Mouse (Mus musculus) kidney, postnatal 14 days (tissue): ENCODE results near the gene Rexo4.

Experiments used
- DNase-seq: peaks from one replicate; pipeline ENCODE4 v3.0.0; 2022; ENCODE audit warnings: mixed read lengths

Rexo4 gene

GRCm38 (mm10) chr2:26941539-26941938 lies 22.6 kb downstream of the Rexo4 start:
- no peak for DNase-seq

GRCm38 (mm10) chr2:26936425-26936824 lies 27.8 kb downstream of the Rexo4 start:
- no peak for DNase-seq

DNA sequence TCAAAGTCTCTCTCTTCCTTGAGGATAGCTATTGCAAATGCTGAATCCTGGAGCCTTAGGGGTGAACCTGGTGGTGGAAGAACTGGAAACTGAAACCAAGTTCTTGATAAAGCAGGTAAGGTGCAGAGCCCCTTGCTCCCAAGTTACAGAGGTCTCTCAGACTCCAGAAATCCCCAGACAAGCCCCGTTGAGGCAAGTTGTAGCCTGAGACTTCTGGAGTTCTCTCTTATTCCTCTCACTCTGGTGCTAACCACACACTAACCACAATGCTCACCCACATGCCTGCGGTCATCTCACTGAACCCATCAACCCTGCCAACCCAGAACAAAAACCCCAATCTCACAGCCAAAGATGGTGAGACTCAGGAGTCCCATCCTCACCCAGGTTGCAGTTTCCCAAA lies 28.9 kb downstream of the Rexo4 start:
- DNase-seq: no peak

DNA sequence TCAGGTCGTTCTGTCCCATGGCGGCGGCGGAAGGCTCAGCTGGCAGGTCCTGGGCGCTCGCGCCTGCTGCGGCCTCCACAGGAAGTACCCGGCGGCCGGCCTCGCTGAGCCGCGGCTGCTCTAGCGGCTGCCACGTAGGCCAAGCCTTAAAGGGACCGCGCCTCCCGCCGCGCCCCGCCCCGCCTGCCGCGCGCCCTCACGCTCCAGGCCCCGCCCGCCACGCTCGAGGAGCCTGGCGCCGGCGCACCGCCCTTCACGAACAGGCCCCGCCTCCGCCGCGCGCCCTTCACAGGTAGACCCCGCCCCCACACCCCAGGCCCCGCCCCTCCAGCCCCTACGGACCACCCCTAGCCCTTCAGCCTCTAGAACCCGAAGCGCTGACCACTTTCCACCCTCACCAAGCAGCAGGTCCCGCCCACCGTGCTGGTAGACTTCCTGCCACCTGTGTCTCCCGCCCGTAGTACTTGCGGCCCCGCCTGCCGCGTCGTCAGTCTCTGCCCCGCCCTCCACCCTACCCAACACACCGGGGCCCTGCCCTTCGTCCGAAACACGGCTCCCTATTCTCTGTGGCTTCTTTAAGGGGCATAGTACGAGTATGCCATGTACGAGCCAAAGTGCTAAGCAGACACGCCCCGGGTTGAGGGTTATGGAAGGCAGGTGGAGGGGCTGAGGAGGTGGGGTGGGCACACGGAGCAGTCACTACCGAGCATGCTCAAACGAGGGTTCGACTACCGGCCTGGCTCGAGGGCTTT lies 30.7 kb downstream of the Rexo4 start, which contains the start of the genes Surf4 and Stkld1:
Gene Surf4 (minus strand): TSS at position 625 of the 752 bp plus-strand sequence.
Gene Stkld1 (plus strand): TSS at position 744 of the 752 bp plus-strand sequence.
- peak; percentile 98 for DNase-seq

DNA sequence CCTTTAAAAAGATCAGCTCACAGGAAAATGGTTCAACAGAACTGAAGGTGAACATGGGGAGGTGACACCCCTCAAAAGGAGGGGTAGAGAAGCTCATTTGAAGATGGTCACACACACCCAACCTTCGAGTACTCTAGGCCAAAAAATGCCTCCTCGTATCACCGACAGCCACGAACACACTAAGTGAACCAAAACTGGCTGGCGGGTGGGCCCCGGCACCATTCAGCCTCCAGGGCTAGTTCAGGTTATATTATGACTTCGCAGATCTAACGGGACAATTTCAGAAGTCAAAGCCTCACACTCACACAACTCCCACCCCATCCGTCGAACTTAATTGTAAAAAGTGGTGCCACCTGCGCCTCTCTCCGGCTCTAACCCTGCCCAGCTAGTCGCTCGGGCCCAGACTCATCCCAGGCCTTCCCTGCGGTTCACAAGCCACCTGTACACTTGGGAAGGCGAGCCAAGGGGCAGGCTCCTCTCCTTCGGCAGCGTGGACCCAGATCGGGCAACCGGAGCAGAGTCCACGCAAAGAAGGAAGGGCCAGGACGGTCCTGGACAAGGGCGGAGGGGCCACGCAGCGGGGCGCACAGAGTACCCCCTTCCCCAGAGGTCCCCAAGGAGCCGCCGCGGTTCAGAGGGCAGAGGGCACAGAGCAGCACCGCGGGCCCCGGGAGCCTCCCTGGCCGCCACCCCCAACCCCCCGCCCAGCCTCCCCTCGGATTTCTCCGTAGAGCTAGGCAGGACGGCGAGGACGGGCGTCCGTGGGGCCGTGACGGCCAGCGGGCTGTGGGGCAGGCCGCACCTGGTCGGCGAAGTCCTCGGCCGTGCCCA lies 31.5 kb downstream of the Rexo4 start:
- peak; percentile 69 for DNase-seq

DNA sequence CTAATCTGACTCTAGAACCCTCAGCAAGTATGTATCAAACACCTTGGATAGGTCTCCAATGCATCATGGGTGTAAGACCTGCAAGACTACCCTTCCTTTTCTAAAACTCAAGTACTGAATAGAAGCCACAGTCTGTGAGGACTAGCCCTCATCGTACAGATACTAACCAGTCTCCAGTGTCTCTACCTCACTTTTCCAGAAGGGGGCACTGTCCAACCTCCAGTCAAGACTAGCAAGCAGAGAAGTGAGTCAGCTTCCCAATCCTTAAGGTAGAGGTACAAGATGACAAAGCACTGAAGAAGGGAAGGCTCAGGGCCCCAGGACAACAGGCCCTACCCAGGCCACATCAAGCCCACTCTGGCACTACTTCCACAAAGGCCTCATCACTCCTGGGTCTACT lies 33.8 kb downstream of the Rexo4 start:
- DNase-seq: peak; percentile 74

DNA sequence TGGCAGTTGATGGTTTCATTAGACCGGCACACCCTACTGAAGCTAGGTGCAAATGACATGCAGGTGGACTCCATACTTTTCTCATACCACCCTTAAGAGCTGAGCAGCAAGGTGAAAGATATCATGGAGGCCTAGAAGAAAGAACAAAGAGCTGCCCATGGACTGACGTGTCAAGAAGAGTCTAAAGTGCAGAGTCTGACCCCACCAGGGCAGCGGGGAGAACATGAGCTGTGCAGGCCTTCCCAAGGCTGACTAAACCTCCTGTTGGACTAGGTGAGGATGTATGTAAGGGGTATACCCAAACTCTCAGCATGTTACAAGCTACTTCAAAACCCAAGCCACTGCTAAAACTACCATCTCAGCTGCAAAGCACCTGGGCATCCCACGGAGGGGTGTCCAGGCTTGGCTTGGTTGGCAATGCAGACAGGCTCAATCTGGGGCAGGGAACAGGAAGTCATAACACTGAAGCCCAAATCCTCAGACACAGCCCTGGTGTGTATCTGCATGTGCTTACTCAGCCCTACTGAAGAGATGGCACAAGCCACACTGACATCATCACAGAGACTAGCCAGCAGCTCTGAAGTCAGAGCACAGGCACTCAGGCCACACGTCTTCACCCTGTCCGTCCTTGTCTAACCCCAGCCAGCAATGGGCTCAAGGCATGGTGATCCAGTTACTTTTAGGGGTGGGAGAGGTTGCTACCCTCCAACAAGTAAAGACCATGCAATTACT lies 36.3 kb downstream of the Rexo4 start:
- no peak for DNase-seq

DNA sequence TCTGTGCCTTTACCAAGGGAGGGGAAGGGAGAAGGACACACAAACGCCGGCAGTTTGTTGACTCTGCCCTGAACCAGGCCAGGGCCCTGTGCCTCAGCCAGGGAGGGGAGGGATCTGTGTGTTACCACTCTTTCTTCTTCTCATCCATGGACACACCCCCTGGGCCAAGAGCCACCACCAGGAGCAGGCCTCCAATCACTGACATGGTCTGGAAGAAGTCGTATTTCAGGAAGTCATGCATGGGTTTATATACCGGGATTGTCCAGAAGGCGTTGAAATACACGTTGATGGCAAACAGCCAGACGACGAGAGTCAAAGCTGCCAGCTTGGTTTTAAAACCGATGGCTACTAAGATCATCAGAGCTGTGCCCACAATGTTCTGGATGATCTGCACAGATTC lies 42.4 kb downstream of the Rexo4 start:
- no peak for DNase-seq

- peak; percentile 48 for DNase-seq
Measured at GRCm38 (mm10) chr2:26920190-26920855, 43.9 kb downstream of the Rexo4 start.

DNA sequence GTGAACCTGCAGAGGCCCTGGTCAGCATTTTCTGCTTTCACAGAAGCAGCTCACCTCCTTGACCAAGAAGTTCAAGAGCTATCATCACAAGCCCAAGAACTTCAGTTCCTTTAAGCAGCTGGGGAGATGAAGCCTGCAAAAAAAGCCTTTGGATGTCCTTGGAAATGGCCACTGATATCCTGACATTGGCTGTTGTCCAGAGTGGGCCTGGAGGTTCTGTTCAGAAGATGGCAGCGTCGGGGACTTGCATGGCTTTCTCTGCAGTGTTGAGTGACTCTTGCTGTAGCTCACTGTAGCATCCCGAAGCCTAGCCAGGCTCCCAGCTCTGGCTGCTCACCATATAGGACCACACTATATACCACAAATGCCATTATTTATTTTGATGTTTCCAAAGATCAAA lies 44.5 kb downstream of the Rexo4 start:
- DNase-seq: no peak

GRCm38 (mm10) chr2:26916738-26917137 lies 47.4 kb downstream of the Rexo4 start:
- DNase-seq: no peak

- DNase-seq: peak; percentile 86
Measured at GRCm38 (mm10) chr2:26915927-26916728, 48.1 kb downstream of the Rexo4 start, which contains the start of the genes Surf2 and Surf1. Gene Surf2, plus strand, starts transcription at chr2:26916367. Gene Surf1, minus strand, starts transcription at chr2:26916530.

DNA sequence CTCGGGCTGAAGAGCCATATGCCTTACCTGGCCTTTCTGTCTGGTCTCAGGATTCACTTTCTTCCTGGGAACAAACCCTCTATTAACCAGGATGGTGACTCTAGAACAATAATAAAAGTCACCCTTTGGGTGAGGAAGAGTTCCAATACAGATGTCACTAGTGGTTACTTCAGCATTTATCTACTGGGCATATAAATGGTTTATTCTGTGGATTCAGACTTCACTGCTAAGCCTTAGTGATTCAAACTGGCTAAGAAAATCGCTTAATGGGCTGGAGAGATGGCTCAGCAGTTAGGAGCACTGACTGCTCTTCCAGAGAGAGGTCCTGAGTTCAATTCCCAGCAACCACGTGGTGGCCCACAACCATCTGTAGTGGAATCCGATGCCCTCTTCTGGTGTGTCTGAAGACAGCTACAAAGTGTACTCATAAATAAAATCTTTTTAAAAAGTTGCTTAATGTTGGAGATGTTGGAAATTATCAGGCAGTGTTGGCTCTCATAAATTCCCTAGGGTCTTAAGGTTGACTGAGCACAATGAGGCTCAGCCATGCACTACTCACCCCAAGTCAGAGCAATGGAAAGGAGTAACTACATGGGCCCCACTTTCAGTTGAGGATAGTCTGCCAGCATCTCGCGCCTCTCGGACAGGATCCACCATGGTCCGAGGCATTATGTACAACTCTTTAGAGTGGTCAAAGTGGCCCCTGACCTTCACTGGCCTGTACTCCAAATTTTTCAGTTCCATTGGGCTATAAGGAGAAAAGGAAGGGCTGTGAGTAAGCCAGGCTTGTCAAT lies 49.8 kb downstream of the Rexo4 start:
- no peak for DNase-seq

DNA sequence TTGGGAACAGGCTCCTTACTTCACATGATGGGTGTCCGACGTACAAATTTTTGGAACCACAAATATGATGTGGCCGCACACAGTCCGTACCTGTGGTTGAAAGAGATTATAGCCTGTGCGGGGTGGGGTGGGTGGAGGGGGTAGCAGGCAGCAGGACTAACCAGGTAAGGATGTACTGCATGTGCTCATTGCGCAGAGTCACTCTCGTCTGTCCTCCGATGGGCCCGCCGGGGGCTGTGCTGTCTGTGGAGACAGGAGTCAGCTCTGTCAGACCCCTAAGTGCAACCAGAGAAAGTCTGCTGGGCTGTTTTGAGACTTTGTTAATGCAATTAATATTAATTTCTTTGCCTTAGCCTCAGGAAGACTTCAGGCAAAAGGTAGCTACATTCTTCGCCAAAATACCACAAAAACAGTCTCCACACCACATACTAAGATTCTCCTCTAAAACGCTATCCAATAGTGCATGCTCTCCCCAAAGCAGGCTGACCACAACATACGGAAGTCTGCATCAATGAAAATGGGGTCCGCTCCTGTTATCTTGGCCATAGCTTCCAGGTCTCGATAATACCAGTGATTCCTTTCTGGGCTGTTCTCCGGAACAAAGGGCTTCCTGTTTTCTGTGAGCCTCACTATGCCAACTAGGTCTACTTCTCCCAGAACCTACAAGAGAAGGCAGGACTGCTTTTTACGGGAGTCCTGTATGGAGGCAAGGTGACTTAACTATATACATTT lies 50.6 kb downstream of the Rexo4 start:
- no peak for DNase-seq

DNA sequence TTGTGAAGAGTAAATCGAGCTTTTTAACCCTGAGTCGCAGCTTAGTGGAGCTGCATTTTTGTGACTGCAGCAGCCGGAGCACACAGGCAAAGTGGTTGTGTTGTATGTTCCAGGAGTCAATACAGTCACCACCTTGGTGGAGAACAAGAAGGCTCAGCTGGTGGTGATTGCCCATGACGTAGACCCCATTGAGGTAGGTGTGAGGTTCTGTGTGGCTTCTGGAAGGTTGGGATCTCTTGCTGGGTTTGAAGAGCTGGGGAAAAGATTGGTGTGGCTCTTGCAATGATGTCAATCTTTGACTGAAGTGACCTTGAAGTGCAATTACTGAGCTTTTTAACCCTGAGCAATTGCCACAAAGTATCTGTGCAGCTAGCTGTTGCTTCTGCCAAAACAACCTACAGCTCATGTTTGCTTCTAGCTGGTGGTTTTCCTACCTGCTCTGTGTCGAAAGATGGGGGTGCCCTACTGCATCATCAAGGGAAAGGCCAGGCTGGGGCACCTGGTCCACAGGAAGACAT lies 51.9 kb downstream of the Rexo4 start:
- DNase-seq: no peak

DNA sequence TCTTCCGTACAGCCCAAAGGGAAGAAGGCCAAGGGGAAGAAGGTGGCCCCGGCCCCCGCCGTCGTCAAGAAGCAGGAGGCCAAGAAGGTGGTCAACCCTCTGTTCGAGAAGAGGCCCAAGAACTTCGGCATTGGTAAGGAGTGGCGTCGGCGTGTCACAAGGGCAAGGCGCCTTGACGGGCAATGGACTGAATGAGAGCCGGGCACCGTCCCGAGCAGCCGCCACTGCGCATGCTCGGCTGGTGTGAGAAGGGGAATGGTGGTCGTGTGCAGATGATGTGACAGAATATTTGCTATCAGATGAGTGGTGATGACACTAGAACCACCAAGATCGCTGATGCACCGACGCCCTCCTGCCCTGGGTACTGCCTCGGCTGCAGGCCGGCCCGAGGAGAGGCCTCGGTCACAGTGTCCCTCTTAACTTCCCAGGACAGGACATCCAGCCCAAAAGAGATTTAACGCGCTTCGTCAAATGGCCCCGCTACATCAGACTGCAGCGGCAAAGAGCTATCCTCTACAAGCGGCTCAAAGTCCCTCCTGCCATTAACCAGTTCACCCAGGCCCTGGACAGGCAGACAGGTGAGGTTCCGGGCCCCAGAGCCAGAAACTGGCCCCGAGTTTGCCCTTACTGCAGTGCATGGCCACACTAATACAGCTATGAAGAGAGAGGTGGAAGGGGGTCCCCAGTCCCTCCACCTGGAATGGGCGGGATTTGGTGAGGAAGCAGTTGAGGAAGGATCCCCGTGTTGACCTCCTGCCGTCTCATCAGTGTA lies 53.0 kb downstream of the Rexo4 start:
- no peak for DNase-seq

DNA sequence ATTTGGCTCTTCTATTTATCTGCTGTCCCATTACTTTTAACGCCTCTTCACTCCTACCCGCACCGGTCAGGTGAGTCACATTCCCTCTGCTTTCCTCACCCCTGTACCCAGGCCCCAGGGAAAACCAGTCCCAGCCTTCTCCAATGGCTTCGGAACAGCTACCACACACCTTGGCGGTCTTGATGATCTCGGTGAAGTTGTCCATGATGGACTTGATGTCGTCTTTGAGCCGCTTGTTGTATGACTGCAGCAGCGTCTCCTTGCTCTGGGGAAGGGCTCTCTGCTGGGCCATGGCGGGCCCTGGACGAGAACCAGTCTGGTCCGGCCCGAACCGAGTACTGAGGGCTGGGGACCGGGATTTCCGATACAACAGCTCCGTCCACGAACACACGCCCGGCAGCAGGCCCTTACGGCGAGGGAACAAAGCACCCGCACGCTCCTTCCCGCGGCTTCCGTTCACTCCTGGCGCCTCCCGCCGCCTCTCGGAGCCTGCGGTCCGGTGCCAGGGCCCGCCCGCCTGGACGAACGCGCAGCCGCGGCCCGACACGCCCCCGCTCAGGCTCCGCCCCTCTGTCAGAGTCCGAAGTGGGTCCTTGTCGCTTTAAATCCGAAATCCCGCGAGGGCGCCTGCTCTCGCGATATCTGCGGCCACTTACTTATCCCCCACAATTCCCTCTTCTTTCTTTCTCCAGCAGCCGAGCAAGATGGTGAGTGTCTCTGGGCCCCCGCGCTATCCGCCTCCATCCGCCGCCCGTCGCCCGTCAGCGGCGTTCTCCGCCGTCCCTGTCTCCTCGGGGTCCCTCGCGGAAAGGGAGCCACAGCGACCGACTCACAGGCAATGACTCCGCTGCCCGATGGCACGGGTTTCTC lies 53.8 kb downstream of the Rexo4 start, which contains the start of the genes Med22 and Rpl7a:
Gene Med22 (minus strand): TSS at position 554 of the 870 bp plus-strand sequence.
Gene Rpl7a (plus strand): TSS at position 641 of the 870 bp plus-strand sequence.
- DNase-seq: peak; percentile 100

DNA sequence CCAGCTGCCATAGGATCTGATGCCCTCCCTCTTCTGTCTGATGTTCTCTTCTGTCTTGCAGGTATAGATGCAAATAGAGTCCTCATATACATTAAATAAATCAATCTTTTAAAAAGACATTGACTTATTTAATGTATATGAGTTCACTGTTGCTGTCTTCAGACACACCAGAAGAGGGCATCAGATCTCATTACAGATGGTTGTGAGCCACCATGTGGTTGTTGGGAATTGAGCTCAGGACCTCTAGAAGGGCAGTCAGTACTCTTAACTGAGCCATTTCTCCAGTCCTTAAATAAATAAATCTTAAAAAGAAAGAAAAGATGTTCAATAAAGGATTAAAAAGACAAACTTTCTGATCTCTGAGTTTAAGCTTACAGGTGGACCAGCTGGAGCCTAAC lies 54.8 kb downstream of the Rexo4 start:
- no peak for DNase-seq
